Mouse (Mus musculus) liver, adult 2 months (tissue): ENCODE results near the gene Srm. TPM values are rescaled to one million over a fixed set of nuclear protein-coding genes. Genes with fewer than 3 reads are reported as not detected.

Source experiments
- DNase-seq: peaks from one replicate; pipeline ENCODE4 v3.0.0-alpha.2; 2011; ENCODE audit warnings: low read depth, low spot score; ENCODE audit errors: extremely low read depth
- H3K27ac ChIP-seq: fragments of 200-500 bp; replicated peaks from 2 replicates; pipeline ENCODE4 v1.5.1; 2012; ENCODE audit warnings: low read depth, mild to moderate bottlenecking, control low read depth, inconsistent platforms, low read length; ENCODE audit not compliant: insufficient read depth
- H3K27me3 ChIP-seq: fragments of 200-500 bp; 2 replicates; pipeline ENCODE4 v1.6.1; 2012; ENCODE audit warnings: mild to moderate bottlenecking, moderate library complexity, low read length, inconsistent platforms; ENCODE audit not compliant: control insufficient read depth, insufficient read depth
- H3K36me3 ChIP-seq: fragments of 200-500 bp; 2 replicates; pipeline ENCODE4 v1.6.1; 2012; ENCODE audit warnings: low read length, inconsistent platforms; ENCODE audit not compliant: control insufficient read depth, insufficient read depth
- H3K4me1 ChIP-seq: fragments of 200-500 bp; 2 replicates; pipeline ENCODE4 v1.6.1; 2011; ENCODE audit warnings: low read length; ENCODE audit not compliant: control insufficient read depth, insufficient read depth
- H3K4me3 ChIP-seq: fragments of 200-500 bp; 2 replicates; pipeline ENCODE4 v1.5.1; 2011; ENCODE audit warnings: low read depth, mild to moderate bottlenecking, control low read depth, low read length, moderate library complexity; ENCODE audit not compliant: insufficient read depth
- H3K79me2 ChIP-seq: fragments of 200-500 bp; 2 replicates; pipeline ENCODE4 v1.6.1; 2012; ENCODE audit warnings: inconsistent platforms, mild to moderate bottlenecking, low read length, moderate library complexity; ENCODE audit not compliant: control insufficient read depth, insufficient read depth
- H3K9ac ChIP-seq: fragments of 200-500 bp; 2 replicates; pipeline ENCODE4 v1.6.1; 2012; ENCODE audit warnings: low read depth, mild to moderate bottlenecking, control low read depth, inconsistent platforms, low read length
- CTCF ChIP-seq: fragments of 200-500 bp; IDR thresholded peaks from 2 replicates; pipeline ENCODE4 v1.5.1; 2011; ENCODE audit warnings: low read depth, low read length, control low read depth
- POLR2A ChIP-seq: fragments of 200-500 bp; IDR thresholded peaks from 2 replicates; pipeline ENCODE4 v1.6.1; 2011; ENCODE audit warnings: low read length, control low read depth; ENCODE audit not compliant: insufficient read depth; ENCODE audit errors: extremely low read depth
- WGBS: fragments of 180-500 bp; shearing (Covaris S2); methylation state at CpG from one replicate; pipeline ENCODE4 v1.1.7; 2018; 5-methylcytosine and 5-hydroxymethylcytosine counted together
- polyA plus RNA-seq: library from polyadenylated mRNA; depleted of rRNA; stranded (reverse); fragments of >200 nt; gene quantifications from 2 replicates; pipeline ENCODE4 v1.2.3, GENCODE M21; 2012; rRNA removed
- total RNA-seq: library from RNA; depleted of rRNA; stranded (reverse); fragments of >200 nt; gene quantifications from 2 replicates; pipeline ENCODE4 v1.2.3, GENCODE M21; 2014; rRNA removed

Gene Srm
- total RNA-seq, result 11.1 and 14.7 TPM in 2 replicates
- polyA plus RNA-seq, result 33.1 and 39.5 TPM in 2 replicates

- under 1% methylated on average over 46 of the region's 50 CpGs for WGBS
- peak; percentile 86 for DNase-seq
- H3K79me2 ChIP-seq, result peaks cover 9% of the 10 kb centered on the region; the same call in 1 of the 2 replicates
- peak within 1 kb of the TSS; percentile 60 for H3K27ac ChIP-seq
- peaks cover 10% of the 10 kb centered on the region for H3K4me1 ChIP-seq
- no peak for TF ChIP-seq CTCF
- TF ChIP-seq POLR2A, result 0 out of 2 replicates have a peak, but pooled peaks have one; percentile 32
- H3K27me3 ChIP-seq, result no peaks in the 10 kb centered on the region
- peaks cover 15% of the 10 kb centered on the region; the same call in 1 of the 2 replicates for H3K36me3 ChIP-seq
- peak within 1 kb of the TSS; percentile 89 for H3K4me3 ChIP-seq
- peak within 1 kb of the TSS; percentile 91 for H3K9ac ChIP-seq
These were observed at the start of gene Srm for GRCm38 (mm10) chr4:148591171-148591630. Gene Srm, plus strand, starts transcription at chr4:148591503.

- Histone ChIP-seq H3K9ac (no peak overlapping the region), H3K36me3 (peaks cover 64% of the 10 kb centered on the region), H3K27ac (no peak overlapping the region), H3K4me3 (no peak overlapping the region), H3K79me2 (no peaks in the 10 kb centered on the region), H3K4me1 (no peaks in the 10 kb centered on the region), H3K27me3 (no peaks in the 10 kb centered on the region)
- TF ChIP-seq POLR2A (no peak), CTCF (no peak)
- no peak for DNase-seq
- WGBS, result 83% methylated on average over 4 of the region's 4 CpGs
These were observed 42.2 kb upstream of the Srm start for GRCm38 (mm10) chr4:148549106-148549505.

DNA sequence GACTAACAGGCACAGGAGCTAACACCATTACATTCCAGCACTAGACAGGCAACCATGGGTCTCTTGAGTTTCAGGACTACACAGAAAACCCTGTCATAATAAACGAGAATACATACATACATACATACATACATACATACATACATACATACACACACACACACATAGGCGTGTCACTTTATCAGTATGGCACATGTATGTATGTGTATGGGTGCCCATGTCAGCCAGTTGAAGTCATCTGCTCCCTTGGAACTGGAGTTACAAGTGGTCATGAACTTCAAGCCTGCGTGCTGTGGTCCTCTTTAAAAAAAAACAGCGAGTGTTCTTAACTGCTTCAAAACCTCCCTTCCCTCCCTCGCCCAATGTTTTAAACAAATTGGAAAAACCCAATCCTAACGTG, 33.5 kb upstream of the Srm start:
- peak overlapping the region; percentile 61 for H3K9ac ChIP-seq
- peak overlapping the region; percentile 98 for H3K4me3 ChIP-seq
- H3K27ac ChIP-seq, result peak overlapping the region; percentile 17; the same call in 1 of the 2 replicates
- TF ChIP-seq POLR2A, result no peak
- no peak for TF ChIP-seq CTCF
- WGBS, result 30% methylated on average over 6 of the region's 6 CpGs
- no peaks in the 10 kb centered on the region for H3K27me3 ChIP-seq
- peaks cover 27% of the 10 kb centered on the region; the same call in 1 of the 2 replicates for H3K36me3 ChIP-seq
- H3K79me2 ChIP-seq, result peaks cover 5% of the 10 kb centered on the region; the same call in 1 of the 2 replicates
- H3K4me1 ChIP-seq, result no peaks in the 10 kb centered on the region; the same call in 1 of the 2 replicates
- DNase-seq, result no peak

- H3K9ac ChIP-seq, result peak within 1 kb of the TSS; percentile 97
- peaks cover 5% of the 10 kb centered on the region; the same call in 1 of the 2 replicates for H3K79me2 ChIP-seq
- under 1% methylated on average over 63 of the region's 63 CpGs for WGBS
- H3K4me3 ChIP-seq, result peak within 1 kb of the TSS; percentile 98
- TF ChIP-seq POLR2A (0 out of 2 replicates have a peak, but pooled peaks have one; percentile 28), CTCF (no peak)
- DNase-seq, result peak; percentile 72
- H3K27ac ChIP-seq, result peak within 1 kb of the TSS; percentile 91
- H3K4me1 ChIP-seq, result no peaks in the 10 kb centered on the region; the same call in 1 of the 2 replicates
- H3K36me3 ChIP-seq, result peaks cover 27% of the 10 kb centered on the region; the same call in 1 of the 2 replicates
- H3K27me3 ChIP-seq, result no peaks in the 10 kb centered on the region
These were observed 32.9 kb upstream of the Srm start, which contains the start of gene Exosc10 for GRCm38 (mm10) chr4:148558297-148559000. Gene Exosc10, plus strand, starts transcription at chr4:148558429.

GRCm38 (mm10) chr4:148562676-148563075, 28.6 kb upstream of the Srm start:
- H3K9ac ChIP-seq, result no peak overlapping the region
- no peak for TF ChIP-seq CTCF
- no peak for TF ChIP-seq POLR2A
- peaks cover 49% of the 10 kb centered on the region for H3K36me3 ChIP-seq
- 96% methylated on average over 17 of the region's 17 CpGs for WGBS
- H3K27ac ChIP-seq, result no peak overlapping the region
- H3K27me3 ChIP-seq, result no peaks in the 10 kb centered on the region
- DNase-seq, result no peak
- H3K4me1 ChIP-seq, result no peaks in the 10 kb centered on the region; the same call in 1 of the 2 replicates
- H3K79me2 ChIP-seq, result peaks cover 5% of the 10 kb centered on the region; the same call in 1 of the 2 replicates
- H3K4me3 ChIP-seq, result no peak overlapping the region
